In the genomic region with DNA sequence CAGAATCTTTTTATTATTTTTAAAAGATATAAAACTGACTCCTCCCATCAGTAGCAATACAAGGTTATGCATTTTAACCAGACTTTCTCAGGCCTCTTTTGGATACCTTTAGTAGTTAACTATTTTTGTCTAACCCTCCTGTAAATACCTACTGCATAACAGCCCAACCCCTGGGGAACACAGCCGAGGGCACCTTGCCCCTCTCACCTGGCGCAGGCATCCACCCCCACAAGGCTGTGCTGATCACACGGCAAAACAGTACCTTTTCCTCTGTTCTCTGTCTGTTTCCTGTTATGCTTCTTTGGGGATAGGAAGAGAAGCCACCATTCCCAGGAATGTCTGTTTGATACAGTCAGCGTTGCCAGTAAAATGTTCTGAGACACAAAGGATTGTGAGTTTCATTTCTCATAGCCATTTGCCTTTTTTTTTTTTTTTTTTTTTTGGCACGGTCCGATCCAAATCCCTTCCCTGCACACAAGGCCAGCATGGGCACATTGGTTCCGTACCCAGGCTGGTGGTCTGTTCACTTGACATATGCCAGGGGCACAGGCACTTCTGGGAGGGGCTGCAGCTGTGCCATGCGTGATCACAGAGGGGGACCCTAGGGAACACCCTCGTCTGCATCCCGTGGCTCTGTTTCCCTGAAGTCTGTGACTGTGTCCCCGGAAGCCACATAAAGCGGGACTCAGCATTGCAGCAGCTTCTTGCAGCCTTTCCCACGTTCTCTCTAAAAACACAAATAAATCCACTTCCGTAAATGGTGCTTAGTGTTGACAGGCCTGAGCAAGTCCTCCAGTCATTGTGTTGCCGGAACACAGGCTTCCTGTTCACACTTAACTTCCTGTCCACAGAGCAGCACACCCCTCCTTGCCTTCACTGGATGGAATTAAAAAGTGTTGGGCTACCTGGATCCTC, we compare ENCODE assay signal across 9 mouse cellular contexts. TPM values are rescaled to one million over a fixed set of nuclear protein-coding genes. Genes with fewer than 3 reads are reported as not detected.
DNase-seq lines count a peak whose midpoint lies in the region; ATAC-seq and TF ChIP-seq lines count a peak whose summit lies in the region.
"Had no signal": no experiment of that assay in that cellular context is flagged by ENCODE, and none has a peak within 500 bp of the region (broad histone marks: within the 10 kb centered on the region; RNA-seq: fewer than 3 reads in every experiment).

No protein-coding gene starts in this region.

- no peaks in the 10 kb centered on the region for H3K4me1 ChIP-seq in lung, embryonic 14.5 days (ENCODE audit: insufficient read depth)
- no peaks in the 10 kb centered on the region; the same call in 1 of the 2 replicates for H3K4me1 ChIP-seq in embryonic facial prominence, embryonic 14.5 days (ENCODE audit: control insufficient read depth, insufficient read depth, low read length)
- H3K4me1 ChIP-seq in neural tube, embryonic 14.5 days (ENCODE audit: control insufficient read depth, insufficient read depth, low read length) = no peaks in the 10 kb centered on the region

- ATAC-seq in lung, embryonic 14.5 days (ENCODE audit: insufficient read depth) = no peak
- no peak for ATAC-seq in embryonic facial prominence, embryonic 14.5 days (ENCODE audit: low read depth)
- ATAC-seq in neural tube, embryonic 14.5 days (ENCODE audit: low read depth) = no peak

- 69% methylated on average over 15 of the region's 15 CpGs for WGBS in lung, embryonic 14.5 days
- whole genome bisulfite sequencing in embryonic facial prominence, embryonic 14.5 days = 61% methylated on average over 15 of the region's 15 CpGs
- 63% methylated on average over 15 of the region's 15 CpGs for WGBS in neural tube, embryonic 14.5 days

- no peak overlapping the region for H3K4me3 ChIP-seq in lung, embryonic 14.5 days (ENCODE audit: low read depth, low read length)
- H3K4me3 ChIP-seq in embryonic facial prominence, embryonic 14.5 days (ENCODE audit: low read depth, low read length) = no peak overlapping the region
- no peak overlapping the region for H3K4me3 ChIP-seq in neural tube, embryonic 14.5 days (ENCODE audit: low read depth, low read length)

- no peaks in the 10 kb centered on the region for H3K9me3 ChIP-seq in lung, embryonic 14.5 days (ENCODE audit: low read depth, low read length)
- no peaks in the 10 kb centered on the region for H3K9me3 ChIP-seq in embryonic facial prominence, embryonic 14.5 days (ENCODE audit: control insufficient read depth, low read length)
- H3K9me3 ChIP-seq in neural tube, embryonic 14.5 days (ENCODE audit: control insufficient read depth, low read length) = no peaks in the 10 kb centered on the region

- TF ChIP-seq CTCF in lung, embryonic 14.5 days (IDR thresholded peaks at IDR 0.05; ENCODE audit: low read depth) = no peak

- H3K9ac ChIP-seq in lung, embryonic 14.5 days = no peak overlapping the region
- no peak overlapping the region for H3K9ac ChIP-seq in embryonic facial prominence, embryonic 14.5 days (ENCODE audit: low read depth, low read length)
- H3K9ac ChIP-seq in neural tube, embryonic 14.5 days (replicated peaks; ENCODE audit: low read depth, low read length) = no peak overlapping the region

- H3K4me2 ChIP-seq in lung, embryonic 14.5 days = peak overlapping the region; percentile 18
- peak overlapping the region; percentile 15; the same call in 1 of the 2 replicates for H3K4me2 ChIP-seq in embryonic facial prominence, embryonic 14.5 days (ENCODE audit: low read depth, low read length)
- H3K4me2 ChIP-seq in neural tube, embryonic 14.5 days (ENCODE audit: low read depth, low read length) = no peak overlapping the region

- H3K27me3 ChIP-seq in lung, embryonic 14.5 days (ENCODE audit: insufficient read depth, low read length) = no peaks in the 10 kb centered on the region
- H3K27me3 ChIP-seq in embryonic facial prominence, embryonic 14.5 days (replicated peaks; ENCODE audit: control insufficient read depth, insufficient read depth, low read length) = no peaks in the 10 kb centered on the region
- H3K27me3 ChIP-seq in neural tube, embryonic 14.5 days (ENCODE audit: control insufficient read depth, insufficient read depth, low read length) = no peaks in the 10 kb centered on the region

- DNase-seq in lung, embryonic 14.5 days = peak; percentile 44
- no peak for DNase-seq in lung, adult 18-20 months
- peak; percentile 39 for DNase-seq in embryonic facial prominence, embryonic 14.5 days (ENCODE audit: low spot score)
- DNase-seq in kidney, postnatal 36 days = peak; percentile 37 to 53
- DNase-seq in urinary bladder, postnatal 4 days (ENCODE audit: low spot score in 2 of 2) = no peak
- DNase-seq in adrenal gland, adult 8-10 months = no peak
- no peak for DNase-seq in cerebellum, adult 9-10 months

- peak overlapping the region; percentile 46 for H3K27ac ChIP-seq in lung, embryonic 14.5 days (ENCODE audit: low read depth)
- H3K27ac ChIP-seq in embryonic facial prominence, embryonic 14.5 days (replicated peaks; ENCODE audit: low read depth, low read length) = peak overlapping the region; percentile 39; the same call in 1 of the 2 replicates
- peak overlapping the region; percentile 46 for H3K27ac ChIP-seq in neural tube, embryonic 14.5 days (ENCODE audit: low read depth, low read length)

- peaks cover 80% of the 10 kb centered on the region for H3K36me3 ChIP-seq in lung, embryonic 14.5 days (ENCODE audit: insufficient read depth)
- H3K36me3 ChIP-seq in embryonic facial prominence, embryonic 14.5 days (ENCODE audit: control insufficient read depth, insufficient read depth, low read length) = peaks cover 68% of the 10 kb centered on the region
- peaks cover 29% of the 10 kb centered on the region; the same call in 1 of the 2 replicates for H3K36me3 ChIP-seq in neural tube, embryonic 14.5 days (ENCODE audit: control insufficient read depth, insufficient read depth, low read length)

RNA-seq across cellular contexts. Expression of a gene that starts 17.6 kb away (rescaled TPM):
- 86.4 and 88.6 TPM in 2 replicates for polyA plus RNA-seq in lung, embryonic 14.5 days (2014; fragmentation: Nextera tagmentation; extraction: Ambion mirVana)
- 97.9 and 99.8 TPM in 2 replicates for polyA plus RNA-seq in embryonic facial prominence, embryonic 14.5 days (2014; fragmentation: Nextera tagmentation; extraction: Ambion mirVana)
- 298 and 351 TPM in 2 replicates for polyA plus RNA-seq in neural tube, embryonic 14.5 days (2014; fragmentation: Nextera tagmentation; extraction: Ambion mirVana)
- 10 to 100 TPM; 37.3 to 58.7 (median 43.6) TPM for total RNA-seq in adrenal gland, adult 8-10 months (2022)

RNA-seq across cellular contexts. Expression of a gene that starts 30.4 kb away (rescaled TPM):
- 45.9 and 51.8 TPM in 2 replicates for polyA plus RNA-seq in lung, embryonic 14.5 days (2014; fragmentation: Nextera tagmentation; extraction: Ambion mirVana)
- polyA plus RNA-seq in embryonic facial prominence, embryonic 14.5 days (2014; fragmentation: Nextera tagmentation; extraction: Ambion mirVana) = 40.1 and 42.0 TPM in 2 replicates
- polyA plus RNA-seq in neural tube, embryonic 14.5 days (2014; fragmentation: Nextera tagmentation; extraction: Ambion mirVana) = 53.1 and 60.3 TPM in 2 replicates
- total RNA-seq in adrenal gland, adult 8-10 months (2022) = 10 to 100 TPM; 32.8 to 59.9 (median 45.6) TPM

RNA-seq across cellular contexts. Expression of a gene that starts 31.2 kb away (rescaled TPM):
- polyA plus RNA-seq in lung, embryonic 14.5 days (2014; fragmentation: Nextera tagmentation; extraction: Ambion mirVana) = 83.2 and 86.4 TPM in 2 replicates
- polyA plus RNA-seq in embryonic facial prominence, embryonic 14.5 days (2014; fragmentation: Nextera tagmentation; extraction: Ambion mirVana) = 61.4 and 65.4 TPM in 2 replicates
- 38.8 and 52.1 TPM in 2 replicates for polyA plus RNA-seq in neural tube, embryonic 14.5 days (2014; fragmentation: Nextera tagmentation; extraction: Ambion mirVana)
- total RNA-seq in adrenal gland, adult 8-10 months (2022) = 10 to 100 TPM; 66.7 to 96.6 (median 86.8) TPM

RNA-seq across cellular contexts. Expression of a gene that starts 47.8 kb away (rescaled TPM):
- not detected in 2 replicates for polyA plus RNA-seq in lung, embryonic 14.5 days (2014; fragmentation: Nextera tagmentation; extraction: Ambion mirVana)
- not detected in 2 replicates for polyA plus RNA-seq in embryonic facial prominence, embryonic 14.5 days (2014; fragmentation: Nextera tagmentation; extraction: Ambion mirVana)
- polyA plus RNA-seq in neural tube, embryonic 14.5 days (2014; fragmentation: Nextera tagmentation; extraction: Ambion mirVana) = not detected in 2 replicates
- total RNA-seq in adrenal gland, adult 8-10 months (2022) = not detected
- polyA plus RNA-seq: brain, embryonic 14.5 days had no signal

RNA-seq across cellular contexts. Expression of a gene that starts 52.8 kb away (rescaled TPM):
- polyA plus RNA-seq in lung, embryonic 14.5 days (2014; fragmentation: Nextera tagmentation; extraction: Ambion mirVana) = 0.18 TPM in 1 of 2 replicates, not detected in the other
- polyA plus RNA-seq in embryonic facial prominence, embryonic 14.5 days (2014; fragmentation: Nextera tagmentation; extraction: Ambion mirVana) = 0.22 and 0.31 TPM in 2 replicates
- 2.3 and 3.5 TPM in 2 replicates for polyA plus RNA-seq in neural tube, embryonic 14.5 days (2014; fragmentation: Nextera tagmentation; extraction: Ambion mirVana)
- total RNA-seq in adrenal gland, adult 8-10 months (2022) = not detected

Comparison
In these comparisons a context has a peak if more than half of its experiments do, and no peak if none do; other contexts are left out.
1. DNase-seq: peak in lung, embryonic 14.5 days (single experiment), embryonic facial prominence, embryonic 14.5 days (single experiment) and kidney, postnatal 36 days (2 of 2); none in lung, adult 18-20 months (0 of 2), urinary bladder, postnatal 4 days (0 of 2), adrenal gland, adult 8-10 months (single experiment) and cerebellum, adult 9-10 months (single experiment).
2. Peak in every context shown above with its lines, with median percentiles within 50 percentile points of each other: H3K27ac ChIP-seq.